Mouse (Mus musculus) CH12.LX (cell line): Measurements from ENCODE around the gene Gpd1l.

ENCODE experiments used
- CTCF ChIP-seq, 2 experiments: IDR thresholded peaks in 1 of 2; conservative IDR thresholded peaks in 1 of 2; 2 replicates each; pipeline ENCODE4 v1.5.1; 2011 to 2012; ENCODE audit warnings: low read depth in 2 of 2, low read length in 2 of 2, improper control_type of control experiment in 1 of 2, inconsistent platforms in 1 of 2, mild to moderate bottlenecking in 1 of 2, moderate library complexity in 1 of 2
- E2F4 ChIP-seq: IDR thresholded peaks from 2 replicates; pipeline ENCODE4 v1.6.1; 2011; ENCODE audit warnings: low read depth, low read length, improper control_type of control experiment; ENCODE audit not compliant: insufficient replicate concordance
- ELF1 ChIP-seq: IDR thresholded peaks from 2 replicates; pipeline ENCODE4 v1.6.1; 2014; ENCODE audit warnings: low read depth, mild to moderate bottlenecking, inconsistent platforms, low read length, improper control_type of control experiment
- GABPA ChIP-seq: IDR thresholded peaks from 2 replicates; pipeline ENCODE4 v1.6.1; 2012; ENCODE audit warnings: low read depth, low read length, improper control_type of control experiment, inconsistent platforms; ENCODE audit not compliant: insufficient replicate concordance
- MAX ChIP-seq: IDR thresholded peaks from 2 replicates; pipeline ENCODE4 v1.6.1; 2011; ENCODE audit warnings: low read length, improper control_type of control experiment
- MXI1 ChIP-seq: IDR thresholded peaks from 2 replicates; pipeline ENCODE4 v1.6.1; 2011; ENCODE audit warnings: mild to moderate bottlenecking, low read depth, low read length, improper control_type of control experiment
- NRF1 ChIP-seq: IDR thresholded peaks from 2 replicates; pipeline ENCODE4 v1.6.1; 2014; ENCODE audit warnings: low read depth, mild to moderate bottlenecking, inconsistent platforms, low read length, improper control_type of control experiment, moderate library complexity
- POLR2A ChIP-seq: IDR thresholded peaks from 2 replicates; pipeline ENCODE4 v1.6.1; 2011; ENCODE audit warnings: low read depth, mild to moderate bottlenecking, improper control_type of control experiment, low read length
- POLR2AphosphoS2 ChIP-seq: IDR thresholded peaks from 2 replicates; pipeline ENCODE4 v1.6.1; 2011; ENCODE audit warnings: low read depth, low read length, improper control_type of control experiment

- TF ChIP-seq NRF1 (no peak), CTCF (conservative IDR thresholded peaks at IDR 0.05 in 1 of 2, IDR thresholded peaks at IDR 0.05 in 1 of 2; ENCODE audit: low read depth in 2 of 2, low read length in 2 of 2) (no peak), MAX (no peak), ELF1 (no peak), E2F4 (no peak), MXI1 (no peak), POLR2AphosphoS2 (no peak), POLR2A (no peak), GABPA (no peak)
These were observed 27.1 kb upstream of the Gpd1l start for GRCm38 (mm10) chr9:114960844-114961243.
